Mouse (Mus musculus): ENCODE results near the gene Gas2l1.

The Gas2l1 gene

DNA sequence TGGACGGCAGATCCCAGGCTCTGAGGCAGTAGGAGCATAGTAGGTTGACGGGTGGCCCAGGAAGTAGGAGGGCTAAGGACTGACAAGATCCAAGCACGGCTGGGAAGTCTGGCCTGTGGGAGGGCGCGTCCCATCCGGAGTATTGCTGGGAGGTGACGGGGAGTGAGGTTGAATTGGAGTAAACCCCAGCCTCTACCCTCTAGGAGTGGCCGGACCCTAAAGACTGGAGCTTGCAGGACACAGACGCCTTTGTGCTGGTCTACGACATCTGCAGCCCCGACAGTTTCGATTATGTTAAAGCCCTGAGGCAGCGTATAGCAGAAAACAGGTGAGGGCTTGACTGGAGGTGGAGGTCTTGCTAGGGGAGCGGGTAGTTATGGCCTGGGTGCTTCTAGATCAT lies 5.9 kb downstream of the Gas2l1 start:
- ChIA-PET CTCF (interaction anchor here in 3 of 4 experiments (0.5 to 2.2 kb wide), 22 partner anchors 8 to 1181 kb away, joined by 3 to 22 read pairs (median 4); partner anchors contain the start of genes Ewsr1 (in 1 of the 3), Nefh (in 1 of the 3) and Rhbdd3 (in 1 of the 3)), POLR2A (interaction anchor here in 3 of 4 experiments (0.6 to 14.6 kb wide), 15 partner anchors 8 to 112 kb away, joined by 3 to 359 read pairs (median 17); partner anchors contain the start of genes Ewsr1 (in 3 of the 3), Rhbdd3 (in 3 of the 3) and Nefh (in 1 of the 3))

DNA sequence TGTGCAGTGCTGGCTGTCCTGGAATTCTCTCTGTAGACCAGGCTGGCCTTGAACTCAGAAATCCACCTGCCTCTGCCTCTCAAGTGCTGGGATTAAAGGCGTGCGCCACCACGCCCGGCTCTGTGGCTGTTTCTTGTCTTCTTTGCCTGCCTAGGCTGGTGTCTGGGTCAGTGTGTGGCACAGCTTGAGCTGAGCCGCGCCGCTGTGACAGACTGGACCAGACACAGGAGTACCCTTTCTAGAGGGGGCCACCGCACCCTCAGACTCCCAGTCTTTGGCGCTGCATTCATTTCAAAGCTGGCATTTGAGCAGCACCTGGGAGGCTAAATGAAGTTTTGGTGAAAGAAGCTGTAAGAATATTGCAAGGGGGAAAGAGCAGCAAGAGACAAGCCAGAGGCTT lies 6.3 kb downstream of the Gas2l1 start:
- POLR2A ChIA-PET = interaction anchor here (0.6 to 14.6 kb wide), 19 partner anchors 8 to 112 kb away, joined by 3 to 359 read pairs (median 7); partner anchors contain the start of genes Ewsr1 (in 2 of the 4), Rhbdd3 (in 2 of the 4) and Nefh (in 1 of the 4)
- CTCF ChIA-PET = interaction anchor here in 2 of 4 experiments (0.6 to 2.2 kb wide), 9 partner anchors 9 to 112 kb away, joined by 3 to 22 read pairs (median 4); partner anchors contain the start of genes Ewsr1 (in 1 of the 2), Nefh (in 1 of the 2) and Rhbdd3 (in 1 of the 2)

DNA sequence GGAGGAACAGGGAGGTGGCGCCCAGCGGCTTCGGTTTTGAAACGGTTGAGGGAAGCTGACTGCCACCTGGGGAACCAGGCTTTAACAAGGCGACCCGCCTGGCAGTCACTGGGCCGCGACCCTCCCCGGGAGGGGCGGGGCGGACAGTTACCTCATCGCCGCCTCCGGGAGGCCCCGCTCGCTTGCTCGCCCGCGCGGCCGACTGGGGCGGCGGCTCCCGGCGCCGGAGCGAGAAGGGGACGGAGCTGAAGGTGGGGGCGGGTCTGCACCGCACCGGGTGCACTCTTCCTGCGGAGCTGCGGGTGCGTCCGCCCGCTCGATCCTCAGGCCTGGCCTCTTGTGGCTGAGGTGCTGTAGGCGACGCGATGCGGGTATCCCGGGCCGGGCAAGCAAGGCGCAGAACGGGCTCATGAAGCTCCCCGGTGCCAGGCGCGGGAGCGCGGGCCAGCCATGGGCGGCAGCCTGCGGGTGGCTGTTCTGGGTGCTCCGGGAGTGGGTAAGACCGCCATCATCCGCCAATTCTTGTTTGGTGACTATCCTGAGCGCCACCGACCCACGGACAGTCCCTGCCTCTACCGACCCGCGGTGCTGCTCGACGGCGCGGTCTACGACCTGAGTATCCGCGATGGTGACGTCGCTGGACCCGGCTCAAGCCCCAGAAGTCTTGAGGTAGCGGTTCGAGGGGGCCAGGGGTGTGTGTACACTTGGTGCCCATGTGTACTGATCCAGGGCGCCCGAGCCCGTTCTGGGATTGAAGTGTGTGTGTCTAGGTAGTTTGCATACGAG lies 7.1 kb downstream of the Gas2l1 start, which contains the start of gene Rasl10a:
Rasl10a (plus strand) TSS at position 273 of the 786 bp plus-strand sequence.
- POLR2A ChIA-PET = interaction anchor here (0.5 to 14.6 kb wide), 25 partner anchors 8 to 1127 kb away, joined by 3 to 359 read pairs (median 5); partner anchors contain the start of genes Ewsr1 (in 3 of the 4) and Rhbdd3 (in 3 of the 4)
- CTCF ChIA-PET = interaction anchor here in 3 of 4 experiments (0.6 to 2.2 kb wide), 7 partner anchors 11 to 270 kb away, joined by 3 to 7 read pairs (median 3); no protein-coding TSS in a partner anchor

DNA sequence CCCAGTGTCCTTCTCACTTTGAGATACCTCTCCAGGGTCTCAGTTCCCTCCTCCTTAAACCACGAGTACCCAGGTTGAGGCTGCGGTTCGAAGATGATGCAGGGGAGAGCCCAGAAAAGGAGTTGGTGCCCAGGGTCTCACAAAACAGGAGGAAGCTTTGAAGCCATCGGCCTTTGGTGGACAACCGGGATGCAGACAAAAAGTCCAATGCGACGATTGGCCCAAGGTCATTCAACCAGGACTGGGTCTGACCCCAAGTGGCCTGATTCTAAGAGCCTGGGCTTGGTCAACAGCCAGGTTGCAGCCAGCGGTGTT lies 7.6 kb downstream of the Gas2l1 start:
- POLR2A ChIA-PET = interaction anchor here (0.5 to 14.6 kb wide), 20 partner anchors 8 to 1126 kb away, joined by 3 to 359 read pairs (median 8); partner anchors contain the start of genes Ewsr1 (in 3 of the 4), Rhbdd3 (in 3 of the 4) and Gas2l1 (in 1 of the 4)
- CTCF ChIA-PET = interaction anchor here in 1 of 4 experiments (0.8 to 2.2 kb wide), 4 partner anchors 11 to 174 kb away, joined by 3 to 7 read pairs (median 4); no protein-coding TSS in a partner anchor

DNA sequence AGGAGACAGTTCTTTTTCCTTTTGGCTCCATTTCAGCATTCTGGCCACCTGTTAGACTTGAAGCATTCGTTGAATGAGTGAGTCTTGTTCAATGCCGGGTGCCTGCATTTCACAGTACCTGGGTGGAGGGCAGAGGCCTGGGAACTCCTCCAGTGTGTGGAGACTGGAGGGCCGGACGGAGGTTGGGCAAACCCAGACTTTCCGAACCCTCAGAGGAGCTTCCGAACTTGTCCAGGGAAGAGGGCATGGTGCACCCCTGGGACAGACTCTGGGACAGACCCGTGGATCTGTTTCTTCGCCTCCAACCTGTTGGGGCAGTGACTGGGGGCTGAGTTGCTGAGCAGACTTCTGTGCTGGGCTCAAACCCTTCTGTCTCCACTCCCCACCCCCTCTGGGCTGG lies 8.1 kb downstream of the Gas2l1 start:
- CTCF ChIA-PET = interaction anchor here in 1 of 4 experiments (1.2 to 1.7 kb wide), 3 partner anchors 11 to 157 kb away, joined by 3 to 10 read pairs (median 3); no protein-coding TSS in a partner anchor

GRCm38 (mm10) chr11:5055945-5056938 lies 8.9 kb downstream of the Gas2l1 start:
- CTCF ChIA-PET = interaction anchor here in 2 of 4 experiments (0.6 to 1.7 kb wide), 8 partner anchors 9 to 157 kb away, joined by 3 to 10 read pairs (median 4); partner anchors contain the start of gene Gas2l1 (in 2 of the 2)
- POLR2A ChIA-PET = interaction anchor here in 3 of 4 experiments (0.5 to 14.6 kb wide), 24 partner anchors 7 to 1066 kb away, joined by 3 to 190 read pairs (median 4); partner anchors contain the start of genes Ewsr1 (in 2 of the 3), Gas2l1 (in 2 of the 3), Rhbdd3 (in 2 of the 3) and Nefh (in 1 of the 3)

More for the DNA sequence above, 8.1 kb downstream of the Gas2l1 start:
- POLR2A ChIA-PET = interaction anchor here in 3 of 4 experiments (0.7 to 14.6 kb wide), 10 partner anchors 8 to 58 kb away, joined by 3 to 190 read pairs (median 18); partner anchors contain the start of genes Ewsr1 (in 3 of the 3), Rhbdd3 (in 3 of the 3) and Gas2l1 (in 2 of the 3)

DNA sequence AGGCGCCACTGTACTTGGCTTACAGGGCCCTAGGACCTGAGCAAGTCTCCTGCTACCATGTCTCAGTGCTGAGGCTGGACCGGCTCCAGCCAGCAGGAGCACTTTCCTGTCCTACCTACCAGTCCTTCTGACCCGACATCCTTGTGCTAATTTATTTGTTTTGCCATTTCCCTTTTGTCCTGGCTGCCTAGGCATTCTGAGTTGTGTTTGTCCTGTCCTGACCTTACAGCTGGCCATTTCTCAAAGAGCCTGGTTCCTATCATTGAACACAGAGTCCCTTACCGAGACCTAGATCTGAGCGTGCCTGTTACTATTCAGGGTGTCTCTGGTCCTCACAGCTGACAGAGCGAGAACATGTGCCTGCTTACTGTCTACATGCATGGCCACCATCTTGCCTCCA lies 10.3 kb downstream of the Gas2l1 start:
- ChIA-PET CTCF (interaction anchor here in 1 of 4 experiments (0.5 kb wide), 1 partner anchor 823 kb away, joined by 3 read pairs; no protein-coding TSS in a partner anchor), POLR2A (interaction anchor here in 2 of 4 experiments (0.5 to 11.8 kb wide), 13 partner anchors 7 to 870 kb away, joined by 3 to 127 read pairs (median 5); partner anchors contain the start of genes Ewsr1 (in 2 of the 2), Gas2l1 (in 2 of the 2) and Rhbdd3 (in 2 of the 2))

GRCm38 (mm10) chr11:5054151-5054550 lies 11.0 kb downstream of the Gas2l1 start:
- ChIA-PET CTCF (interaction anchor here in 2 of 4 experiments (0.7 kb wide), 2 partner anchors 119 to 901 kb away, joined by 3 to 4 read pairs; no protein-coding TSS in a partner anchor), POLR2A (interaction anchor here in 2 of 4 experiments (1.0 to 4.6 kb wide), 10 partner anchors 8 to 46 kb away, joined by 3 to 20 read pairs (median 4); partner anchors contain the start of genes Ewsr1 (in 2 of the 2), Gas2l1 (in 2 of the 2) and Rhbdd3 (in 2 of the 2))

DNA sequence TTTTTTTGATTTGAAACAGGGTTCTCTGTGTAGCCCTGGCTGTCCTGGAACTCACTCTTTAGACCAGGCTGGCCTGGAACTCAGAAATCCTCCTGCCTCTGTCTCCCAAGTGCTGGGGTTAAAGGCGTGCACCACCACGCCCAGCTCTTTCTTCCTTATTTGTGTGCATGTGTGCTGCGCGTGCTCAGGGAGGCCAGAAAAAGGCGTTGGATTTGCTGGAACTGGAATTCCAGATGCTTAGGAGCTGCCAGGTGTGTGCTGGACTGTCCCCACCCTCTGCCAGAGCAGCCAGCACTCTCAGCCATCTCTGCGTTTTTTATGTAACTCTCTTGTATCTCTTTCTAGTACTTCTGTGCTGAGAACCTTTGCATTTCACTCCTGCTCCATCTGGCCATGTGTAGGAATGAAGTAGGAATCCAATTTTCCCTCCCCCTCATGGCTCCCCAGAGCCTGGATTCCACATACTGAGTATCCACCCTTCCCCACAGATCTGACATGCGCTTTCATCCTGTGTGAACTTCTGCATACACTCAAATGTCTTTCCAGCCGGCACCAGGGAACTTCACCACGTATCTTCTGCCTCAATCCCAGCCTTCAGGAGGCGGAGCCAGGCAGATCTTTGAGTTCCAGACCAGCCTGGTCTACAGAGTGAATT lies 12.8 kb downstream of the Gas2l1 start:
- ChIA-PET CTCF (no interaction called here), POLR2A (interaction anchor here in 3 of 4 experiments (1.0 to 4.6 kb wide), 10 partner anchors 7 to 79 kb away, joined by 3 to 29 read pairs (median 10); partner anchors contain the start of genes Ewsr1 (in 2 of the 3), Gas2l1 (in 2 of the 3) and Rhbdd3 (in 1 of the 3))

GRCm38 (mm10) chr11:5051629-5052028 lies 13.5 kb downstream of the Gas2l1 start:
- ChIA-PET POLR2A (interaction anchor here in 3 of 4 experiments (0.5 to 3.3 kb wide), 10 partner anchors 8 to 98 kb away, joined by 3 to 29 read pairs (median 10); partner anchors contain the start of genes Ewsr1 (in 2 of the 3), Gas2l1 (in 2 of the 3) and Rhbdd3 (in 1 of the 3)), CTCF (interaction anchor here in 1 of 4 experiments (1.7 to 1.9 kb wide), 2 partner anchors 8 to 14 kb away, joined by 4 to 6 read pairs; partner anchors contain the start of gene Gas2l1)

DNA sequence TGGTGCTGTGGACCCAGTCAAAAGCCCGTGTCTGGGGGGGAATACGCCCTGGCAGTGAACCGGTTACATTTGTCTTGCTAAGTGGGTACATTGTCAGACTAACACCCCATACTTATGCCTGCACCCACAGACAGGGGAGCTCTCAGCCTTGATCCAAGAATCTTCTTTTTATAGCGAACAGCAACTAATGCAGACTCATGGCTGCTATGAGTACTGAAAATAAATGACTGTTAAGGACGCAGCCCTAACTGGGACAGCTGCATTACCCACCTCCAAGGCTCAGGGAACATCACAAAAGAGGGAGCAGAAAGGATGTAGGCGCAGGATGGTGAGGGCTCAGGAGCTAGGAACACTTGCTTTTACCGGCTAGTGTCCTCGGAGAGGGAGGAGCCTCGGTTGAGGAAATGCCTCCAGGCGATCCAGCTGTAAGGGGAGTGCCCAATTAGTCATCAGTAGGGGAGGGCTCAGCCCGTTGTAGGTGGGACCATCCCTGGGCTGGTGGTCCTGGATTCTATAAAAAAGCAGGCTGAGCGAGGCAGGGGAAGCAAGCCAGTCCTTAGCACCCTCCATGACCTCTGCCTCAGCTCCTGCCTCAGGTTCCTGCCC lies 18.7 kb downstream of the Gas2l1 start:
- CTCF ChIA-PET = interaction anchor here in 3 of 4 experiments (0.5 to 4.1 kb wide), 17 partner anchors 10 to 147 kb away, joined by 3 to 22 read pairs (median 4); partner anchors contain the start of genes Gas2l1 (in 2 of the 3) and Rasl10a (in 2 of the 3)

GRCm38 (mm10) chr11:5042645-5043381 lies 22.3 kb downstream of the Gas2l1 start:
- ChIA-PET CTCF (no interaction called here), POLR2A (interaction anchor here in 2 of 4 experiments (0.7 to 12.5 kb wide), 4 partner anchors 13 to 143 kb away, joined by 3 to 127 read pairs (median 4); partner anchors contain the start of genes Gas2l1 (in 1 of the 2) and Rasl10a (in 1 of the 2))

More for the DNA sequence above, 18.7 kb downstream of the Gas2l1 start:
- POLR2A ChIA-PET = interaction anchor here (0.6 to 12.5 kb wide), 28 partner anchors 8 to 715 kb away, joined by 3 to 127 read pairs (median 4); partner anchors contain the start of genes Gas2l1 (in 4 of the 4), Rasl10a (in 3 of the 4), Ewsr1 (in 2 of the 4) and Rhbdd3 (in 2 of the 4)

GRCm38 (mm10) chr11:5041144-5041780 lies 23.9 kb downstream of the Gas2l1 start:
- ChIA-PET POLR2A (interaction anchor here (0.5 to 12.5 kb wide), 14 partner anchors 9 to 403 kb away, joined by 3 to 127 read pairs (median 3); partner anchors contain the start of genes Ewsr1 (in 3 of the 4), Rhbdd3 (in 3 of the 4), Rasl10a (in 2 of the 4) and Ascc2 (in 1 of the 4)), CTCF (interaction anchor here in 3 of 4 experiments (0.5 to 1.7 kb wide), 4 partner anchors 22 to 99 kb away, joined by 3 to 7 read pairs (median 4); no protein-coding TSS in a partner anchor)

DNA sequence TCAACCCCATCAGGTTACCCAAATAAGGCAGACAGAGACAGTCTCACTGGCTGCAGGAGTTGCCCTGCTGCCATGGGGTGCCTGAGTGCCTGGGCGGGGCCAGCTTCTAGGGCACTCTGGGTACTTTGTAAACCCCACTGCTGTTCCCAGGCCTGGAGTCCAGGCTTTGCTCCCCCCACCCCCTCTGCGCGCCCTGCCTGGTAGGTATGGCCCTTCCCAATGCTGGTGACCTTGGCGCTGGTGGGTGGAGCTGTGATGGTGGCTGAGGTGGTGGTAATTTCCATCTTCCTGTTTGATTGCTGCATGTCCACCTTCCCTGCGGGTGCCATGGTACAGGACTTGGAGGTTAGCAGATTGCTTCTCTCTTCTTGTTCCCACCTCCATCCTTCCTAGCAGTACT lies 24.5 kb downstream of the Gas2l1 start:
- POLR2A ChIA-PET = interaction anchor here (0.5 to 12.5 kb wide), 17 partner anchors 9 to 403 kb away, joined by 3 to 127 read pairs (median 3); partner anchors contain the start of genes Ewsr1 (in 3 of the 4), Rhbdd3 (in 3 of the 4), Rasl10a (in 2 of the 4) and Ascc2 (in 1 of the 4)
- CTCF ChIA-PET = interaction anchor here in 3 of 4 experiments (0.6 to 1.7 kb wide), 4 partner anchors 23 to 127 kb away, joined by 3 to 4 read pairs (median 3); no protein-coding TSS in a partner anchor
